Mouse (Mus musculus) 3134 (cell line): Measurements from ENCODE around the gene Cenpm.

Experiments used
- DNase-seq: peaks from one replicate; pipeline ENCODE4 v3.0.0-alpha.2; 2011; ENCODE audit warnings: low spot score; ENCODE audit not compliant: insufficient read length; ENCODE audit errors: extremely low read depth

Gene Cenpm

DNA sequence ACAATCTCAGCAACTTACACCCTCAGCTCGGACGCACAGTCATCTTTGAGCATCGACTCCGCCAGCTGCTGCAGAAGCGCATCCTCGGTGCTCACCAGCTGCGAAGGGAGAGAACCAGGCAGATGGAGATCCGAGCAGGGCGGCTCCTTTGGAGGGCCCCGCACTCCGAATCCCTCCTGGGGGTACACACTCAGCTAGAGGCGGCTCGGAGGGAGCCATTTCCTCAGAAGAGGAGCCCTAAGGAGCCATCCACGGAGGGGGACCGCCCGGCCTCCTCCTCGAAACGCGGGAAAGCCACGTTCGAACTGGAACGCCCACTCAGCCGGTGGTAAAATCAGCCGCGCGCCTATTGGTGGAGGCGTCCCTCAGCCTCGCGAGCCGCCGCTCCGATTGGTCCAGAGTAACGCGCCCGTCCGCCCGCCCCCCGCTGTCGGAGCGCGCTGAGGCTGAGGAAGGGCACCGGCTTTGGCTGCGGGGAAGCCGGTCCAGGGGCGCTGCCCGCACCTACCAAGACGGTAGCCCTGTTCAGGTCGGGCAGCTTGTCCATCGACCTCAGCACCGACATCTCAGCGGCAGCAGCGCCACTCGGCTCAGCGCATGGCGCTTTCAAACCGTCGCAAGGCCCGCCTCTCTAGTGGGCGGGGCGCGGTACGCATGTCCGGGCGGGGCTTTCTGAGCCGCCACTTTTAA is at the start of gene Cenpm:
Gene Cenpm (minus strand): TSS at position 634 of the 690 bp plus-strand sequence.
- peak; percentile 93 for DNase-seq

DNA sequence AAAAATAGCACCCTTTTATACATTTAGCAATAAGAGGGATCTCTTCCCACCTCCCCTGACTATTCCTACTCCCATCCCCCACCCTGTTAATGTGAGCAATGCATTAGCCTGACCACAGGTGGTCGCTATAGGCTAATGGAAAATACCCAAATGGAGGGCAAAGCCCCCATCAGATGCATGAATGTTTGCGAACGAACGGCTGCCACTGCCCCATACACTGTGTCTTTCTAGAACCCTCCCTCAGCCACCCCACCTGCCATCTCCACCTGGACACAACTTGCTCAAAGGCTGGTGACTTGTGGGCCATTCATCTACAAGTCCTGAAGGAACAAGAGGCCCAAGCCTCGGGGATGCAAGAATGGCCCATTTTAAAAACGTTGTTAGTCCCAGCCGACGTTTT is 49.5 kb upstream of the Cenpm start:
- no peak for DNase-seq

DNA sequence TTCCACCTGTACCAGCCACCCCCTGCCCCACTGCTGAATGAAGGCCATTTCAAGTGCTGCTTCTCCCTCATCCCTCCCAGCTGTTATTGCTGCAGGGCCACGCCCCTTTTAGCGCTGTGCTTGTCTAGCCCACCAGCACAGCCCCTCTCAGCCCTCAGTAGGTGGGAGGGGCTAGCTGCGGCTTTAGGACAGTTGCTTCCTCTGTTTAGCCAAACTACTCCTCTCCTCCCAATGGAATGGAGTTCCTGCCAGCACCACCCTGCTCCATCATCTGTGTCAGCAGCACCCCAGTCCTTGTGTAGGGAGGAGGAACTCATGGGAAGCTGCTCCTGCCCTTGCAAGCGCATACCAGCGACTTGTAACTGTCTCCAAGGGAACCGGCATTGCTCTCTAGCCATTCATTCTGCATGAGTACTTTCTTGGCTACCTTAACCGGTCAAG is 48.7 kb upstream of the Cenpm start:
- no peak for DNase-seq

DNA sequence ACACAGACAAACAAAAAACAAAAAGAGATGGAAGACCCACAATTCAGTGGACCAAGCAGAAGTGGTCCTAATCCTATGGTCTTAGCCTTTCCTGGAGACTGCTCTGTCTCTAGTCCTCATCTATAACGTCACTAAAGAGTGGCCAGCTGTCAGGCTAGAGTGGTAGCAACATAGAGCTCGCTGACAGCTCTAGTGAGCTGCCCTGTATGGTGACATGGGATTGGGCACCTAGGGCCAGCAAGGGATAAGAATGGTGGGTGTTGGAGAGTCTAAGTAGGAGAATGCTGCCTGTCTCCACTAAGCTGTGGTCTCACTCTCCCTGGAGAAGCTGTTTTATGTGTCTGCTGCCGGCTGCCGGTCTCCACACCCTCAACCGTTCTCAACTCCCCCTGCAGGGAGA is 48.3 kb upstream of the Cenpm start:
- no peak for DNase-seq

GRCm38 (mm10) chr15:82290252-82290651 is 45.7 kb upstream of the Cenpm start:
- no peak for DNase-seq

DNA sequence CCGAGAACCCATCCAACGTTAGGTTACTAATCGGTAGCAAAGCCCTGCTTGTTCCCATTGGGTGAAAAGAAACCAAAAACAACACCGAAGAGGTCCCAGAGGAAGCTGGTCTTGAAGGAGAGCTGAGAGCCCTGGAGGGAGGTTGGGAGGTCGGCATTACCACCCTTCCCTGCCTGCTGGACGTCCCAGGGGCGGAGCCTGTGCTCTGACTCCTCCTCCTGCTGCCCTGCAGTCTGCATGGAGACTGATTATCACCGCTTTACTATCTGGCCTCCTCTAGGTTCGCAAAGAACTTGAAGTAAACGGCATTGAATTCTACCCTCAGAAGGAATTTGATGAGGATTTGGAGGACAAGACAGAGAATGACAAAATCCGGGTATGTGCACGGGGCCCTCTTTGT is 41.6 kb upstream of the Cenpm start:
- DNase-seq = no peak

GRCm38 (mm10) chr15:82280638-82281037 is 36.1 kb upstream of the Cenpm start:
- no peak for DNase-seq

DNA sequence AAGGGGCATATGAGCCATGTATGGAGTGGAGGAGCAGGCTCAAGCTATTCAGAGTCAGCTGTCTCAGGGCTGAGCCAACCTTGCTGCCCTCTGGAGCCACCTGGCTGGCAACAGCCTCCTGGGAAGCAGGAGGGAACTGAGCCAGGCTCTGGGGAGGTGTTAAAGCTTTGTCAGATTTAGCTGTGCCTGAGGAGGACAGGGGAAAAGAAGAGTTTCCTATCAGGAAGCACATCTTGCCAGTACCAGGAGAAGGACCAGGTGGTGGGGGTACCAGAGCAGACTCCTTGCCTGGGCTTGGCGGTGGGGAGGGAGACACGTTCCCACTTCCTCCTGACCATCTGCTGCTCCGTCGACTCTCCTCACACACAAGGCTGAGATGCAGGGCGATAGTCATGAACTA is 33.0 kb upstream of the Cenpm start:
- no peak for DNase-seq

DNA sequence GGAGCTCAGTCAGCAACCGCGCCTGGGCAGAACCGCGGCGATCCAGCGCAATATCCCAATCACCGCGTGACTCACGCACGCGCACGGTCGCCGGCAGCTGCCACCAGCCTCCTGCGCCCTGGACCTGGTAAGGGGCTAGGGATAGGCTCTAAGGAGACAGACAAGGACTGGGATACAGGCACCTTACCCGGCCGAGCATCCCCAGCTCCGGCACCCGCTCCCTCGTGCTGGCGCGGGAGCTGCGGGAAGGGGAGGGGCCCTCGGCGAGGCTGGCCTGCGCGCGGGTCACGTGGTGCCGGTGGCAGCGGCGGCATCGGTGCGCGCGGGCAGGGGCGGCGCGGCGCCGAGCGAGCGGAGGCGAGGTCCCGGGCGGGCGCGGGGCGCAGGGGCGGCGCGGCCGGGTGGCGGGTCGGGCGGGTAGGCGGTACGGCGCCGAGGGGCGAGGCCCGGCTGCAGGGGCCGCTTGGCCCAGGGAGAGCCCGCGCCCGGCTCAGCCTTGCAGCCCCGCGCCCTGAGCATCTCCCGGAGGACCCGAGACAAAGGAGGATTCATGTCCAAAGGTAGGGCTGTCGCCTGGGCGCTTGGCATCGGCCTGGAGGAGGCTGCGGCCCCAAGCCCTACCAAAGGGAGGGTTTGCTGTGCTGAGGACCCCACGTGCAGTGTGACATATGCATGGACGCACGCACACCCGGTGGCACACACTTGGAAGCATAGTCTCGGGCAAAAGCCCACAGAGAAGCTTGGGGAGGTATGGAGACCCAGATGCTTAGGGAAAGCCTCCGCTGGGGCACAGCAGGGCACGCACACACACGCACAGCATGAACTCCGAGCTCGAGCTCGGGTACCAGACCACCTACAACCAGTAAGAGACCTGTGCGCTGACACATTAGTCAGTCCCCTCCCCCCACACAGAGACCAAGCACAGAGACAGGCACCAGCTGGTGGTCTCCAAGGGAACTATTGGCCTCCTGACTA is 30.7 kb upstream of the Cenpm start:
- DNase-seq = no peak

GRCm38 (mm10) chr15:82274593-82274926 is 30.0 kb upstream of the Cenpm start, which contains the start of gene Sept3:
Gene Sept3, plus strand, starts transcription at chr15:82274893.
- DNase-seq = no peak

DNA sequence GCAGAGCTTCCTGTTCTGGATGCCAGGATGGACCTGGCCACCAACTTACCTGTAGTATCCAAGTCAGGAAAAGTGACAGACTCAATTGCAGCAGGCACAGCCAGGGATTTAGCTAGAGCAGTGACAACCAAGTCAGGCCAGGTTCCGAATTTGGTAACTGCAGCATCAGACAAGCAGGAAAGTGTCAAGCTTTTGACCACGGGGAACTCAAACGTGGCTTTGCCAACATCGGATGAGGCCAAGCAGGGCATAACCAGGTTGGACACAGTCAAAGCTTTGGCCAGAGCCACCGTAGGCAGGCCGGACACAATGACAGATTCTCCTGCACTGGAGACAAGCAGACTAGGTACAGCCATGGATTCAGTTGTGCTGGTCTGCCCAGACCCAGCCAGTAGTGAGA is 27.7 kb upstream of the Cenpm start:
- no peak for DNase-seq

DNA sequence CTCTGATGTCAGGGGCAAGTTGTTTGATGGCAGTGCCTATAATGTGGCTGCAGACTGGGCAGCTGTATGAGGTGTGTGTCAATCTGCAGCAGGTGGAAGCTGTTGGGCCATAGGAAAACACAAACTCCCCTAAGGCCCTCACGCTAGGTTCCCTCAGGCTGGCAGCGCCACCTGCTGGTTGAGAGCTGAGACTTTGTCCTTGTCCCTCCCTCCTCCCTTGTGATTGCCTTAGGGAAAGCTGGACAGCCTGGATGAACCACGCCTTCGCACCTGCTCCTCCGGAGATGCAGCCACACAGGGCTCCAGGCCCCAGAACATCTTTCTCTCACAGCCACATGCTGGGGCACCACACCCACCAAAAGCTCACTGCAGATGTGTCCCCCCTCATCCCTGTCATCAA is 26.7 kb upstream of the Cenpm start:
- no peak for DNase-seq

GRCm38 (mm10) chr15:82268783-82269182 is 24.2 kb upstream of the Cenpm start:
- peak; percentile 51 for DNase-seq

- no peak for DNase-seq
These were observed 23.6 kb upstream of the Cenpm start for GRCm38 (mm10) chr15:82268185-82268584.

- DNase-seq = no peak
These were observed 21.8 kb upstream of the Cenpm start for GRCm38 (mm10) chr15:82266356-82266755.

- peak; percentile 56 for DNase-seq
These were observed 15.0 kb upstream of the Cenpm start for GRCm38 (mm10) chr15:82259510-82259909.

DNA sequence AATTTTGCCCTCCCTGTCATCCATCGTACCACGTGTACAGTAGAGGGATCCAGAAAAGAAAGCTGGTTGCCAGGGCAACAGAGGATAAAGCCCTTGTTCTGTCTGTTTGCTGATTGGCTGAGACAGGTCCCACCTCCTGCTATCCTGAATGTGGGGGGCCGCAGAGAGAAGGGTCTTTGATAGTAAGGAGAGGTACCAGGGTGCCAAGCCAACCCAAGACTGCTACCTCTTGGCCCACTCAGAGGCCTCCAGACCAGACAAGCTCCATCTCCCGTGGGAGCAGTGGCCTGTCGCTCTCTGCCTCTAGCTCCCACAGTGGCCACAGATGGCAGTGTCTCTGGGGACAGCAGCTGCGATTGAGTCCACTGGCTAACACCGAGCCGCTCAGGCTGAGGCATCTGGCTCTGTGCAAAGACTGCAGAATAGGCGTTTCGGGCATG is 11.4 kb upstream of the Cenpm start:
- no peak for DNase-seq

DNA sequence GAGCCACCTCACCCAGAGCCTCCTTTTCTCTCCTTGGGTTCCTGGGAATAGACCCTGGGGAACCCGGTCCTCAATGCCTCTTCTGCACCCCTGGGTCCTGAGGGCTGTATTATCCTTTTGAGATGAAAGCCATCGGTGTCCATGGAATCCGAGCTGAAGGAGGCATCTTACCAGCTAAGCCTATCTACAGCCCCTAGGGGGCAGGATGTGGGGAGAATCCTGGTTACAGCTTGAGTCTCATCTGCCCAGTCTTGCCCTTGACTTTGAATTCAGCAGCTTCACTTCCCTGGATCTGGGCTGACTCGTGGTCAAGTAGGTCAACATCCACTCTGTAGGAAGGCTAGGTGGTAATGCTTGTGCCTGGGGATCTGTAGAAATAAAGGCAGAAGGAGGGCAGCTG is 10.7 kb upstream of the Cenpm start:
- DNase-seq = no peak

GRCm38 (mm10) chr15:82252097-82252496 is 7.5 kb upstream of the Cenpm start, which contains the start of gene 1500009C09Rik:
Gene 1500009C09Rik, plus strand, starts transcription at chr15:82252397.
- DNase-seq = no peak

DNA sequence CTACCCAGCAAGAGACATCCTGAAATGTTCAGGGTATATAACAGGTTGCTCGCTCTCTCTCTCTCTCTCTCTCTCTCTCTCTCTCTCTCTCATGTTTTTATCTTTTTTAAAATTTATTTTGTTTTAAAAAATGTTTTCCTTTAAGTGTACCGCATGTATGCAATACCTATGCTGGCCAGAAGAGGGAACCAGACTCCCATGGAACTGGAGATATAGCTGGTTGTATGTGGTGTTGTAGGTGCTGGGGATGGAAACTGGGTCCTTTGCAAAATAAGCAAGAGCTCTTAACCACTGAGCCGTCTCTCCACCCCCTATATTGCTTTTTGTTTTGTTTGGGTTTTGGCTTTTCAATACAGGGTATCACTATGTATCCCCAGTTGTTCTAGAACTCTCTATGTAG is 7.0 kb upstream of the Cenpm start:
- DNase-seq = no peak

DNA sequence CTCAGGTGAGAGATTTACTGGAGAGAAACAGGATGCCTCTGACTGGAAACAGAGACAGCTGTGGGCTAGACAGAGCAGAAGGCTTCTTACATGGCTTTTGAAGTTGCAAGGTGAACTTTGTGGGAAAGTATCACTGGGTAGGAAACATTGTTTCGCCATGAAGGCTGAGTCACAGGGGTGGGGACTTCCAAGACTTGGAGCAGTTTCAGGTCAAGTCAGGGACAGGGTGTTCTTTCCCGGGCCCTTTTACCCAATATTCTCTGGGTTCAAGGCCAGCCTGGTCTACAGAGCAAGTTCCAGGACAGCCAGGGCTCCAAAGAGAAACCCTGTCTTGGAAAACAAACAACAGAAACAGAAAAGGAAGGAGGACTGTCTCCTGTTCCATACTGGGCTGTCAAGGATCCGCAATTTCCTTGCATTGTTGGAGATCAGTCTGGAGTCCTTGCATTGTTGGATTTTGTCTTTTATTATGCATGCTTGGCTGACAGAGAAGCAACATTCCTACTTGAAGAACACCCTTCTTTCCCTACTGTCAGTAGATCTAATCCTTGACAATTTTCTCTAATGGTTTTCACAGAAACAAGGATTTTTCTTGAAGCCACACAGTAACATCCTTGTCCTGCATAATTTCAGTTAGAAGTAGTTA is 2.7 kb upstream of the Cenpm start:
- peak; percentile 37 for DNase-seq
